Mouse (Mus musculus) heart, embryonic 13.5 days (tissue): ENCODE data around the gene Pithd1. TPM values are rescaled to one million over a fixed set of nuclear protein-coding genes. Genes with fewer than 3 reads are reported as not detected.
"Not testable (repeated sequence)": the region's sequence is repeated elsewhere in the genome, so short reads cannot be mapped to it uniquely, and the experiment has no call there.

ENCODE experiments used
- ATAC-seq: fragments of 200-750 bp; cut with Nextera tagmentation; 2 replicates; pipeline ENCODE4 v1.8.0; 2017; ENCODE audit warnings: moderate TSS enrichment; ENCODE audit not compliant: insufficient number of reproducible peaks, low FRiP score, low TSS enrichment; ENCODE audit errors: extremely low read depth
- H3K27ac ChIP-seq: fragments of 300-500 bp; sonication (generic); replicated peaks from 2 replicates; pipeline ENCODE4 v1.5.1; 2015; ENCODE audit warnings: moderate library complexity, mild to moderate bottlenecking, inconsistent platforms
- H3K27me3 ChIP-seq: fragments of 300-500 bp; sonication (generic); replicated peaks from 2 replicates; pipeline ENCODE4 v1.6.1; 2015; ENCODE audit warnings: mild to moderate bottlenecking, inconsistent platforms
- H3K36me3 ChIP-seq: fragments of 300-500 bp; sonication (generic); 2 replicates; pipeline ENCODE4 v1.6.1; 2015; ENCODE audit warnings: mild to moderate bottlenecking, inconsistent platforms
- H3K4me1 ChIP-seq: fragments of 300-500 bp; sonication (generic); 2 replicates; pipeline ENCODE4 v1.6.1; 2015; ENCODE audit warnings: inconsistent platforms
- H3K4me2 ChIP-seq: fragments of 300-500 bp; sonication (generic); 2 replicates; pipeline ENCODE4 v1.6.1; 2015; ENCODE audit warnings: inconsistent platforms, mild to moderate bottlenecking, moderate library complexity
- H3K4me3 ChIP-seq: fragments of 300-500 bp; sonication (generic); 2 replicates; pipeline ENCODE4 v1.5.1; 2015; ENCODE audit warnings: moderate library complexity, mild to moderate bottlenecking, inconsistent platforms
- H3K9ac ChIP-seq: fragments of 300-500 bp; sonication (generic); 2 replicates; pipeline ENCODE4 v1.6.1; 2015; ENCODE audit warnings: inconsistent platforms, mild to moderate bottlenecking, moderate library complexity
- H3K9me3 ChIP-seq: fragments of 300-500 bp; sonication (generic); 2 replicates; pipeline ENCODE4 v1.6.1; 2016; ENCODE audit warnings: inconsistent platforms
- WGBS: fragments of 180-500 bp; shearing (Covaris S2); methylation state at CpG from one replicate; pipeline ENCODE4 v1.1.7; 2015; ENCODE audit warnings: mixed read lengths; 5-methylcytosine and 5-hydroxymethylcytosine counted together
- polyA plus RNA-seq: library from polyadenylated mRNA; unstranded; fragments of >200 nt; fragmentation: Nextera tagmentation; extraction: Ambion mirVana; gene quantifications from 2 replicates; pipeline ENCODE4 v1.2.1, GENCODE M21; 2015

Pithd1 gene
- polyA plus RNA-seq, 1 experiment from 2014 or later = 39.2 TPM

DNA sequence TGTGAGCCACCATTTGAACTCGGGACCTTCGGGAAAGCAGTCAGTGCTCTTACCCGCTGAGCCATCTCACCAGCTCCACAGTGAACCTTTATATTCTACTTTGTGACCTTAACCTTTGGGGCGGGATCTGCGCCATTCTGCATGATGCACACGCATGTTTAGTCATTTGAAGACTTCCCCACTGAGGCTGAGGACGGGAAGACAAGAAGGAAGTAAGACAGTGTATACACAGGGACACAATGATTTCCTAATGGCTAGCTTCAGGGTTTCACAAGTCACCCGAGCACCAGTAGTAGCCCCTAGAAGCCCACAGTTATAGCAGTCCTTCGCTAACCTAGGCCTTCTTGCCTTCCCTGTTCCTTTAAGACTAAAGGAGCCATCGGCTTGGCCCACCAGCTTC, 41.4 kb downstream of the Pithd1 start:
- WGBS = 71% methylated on average over 10 of the region's 10 CpGs
- H3K27me3 ChIP-seq = no peaks in the 10 kb centered on the region
- H3K36me3 ChIP-seq = peaks cover 12% of the 10 kb centered on the region
- H3K27ac ChIP-seq = peak overlapping the region; percentile 74
- ATAC-seq = no peak
- H3K4me1 ChIP-seq = peaks cover 49% of the 10 kb centered on the region
- H3K9me3 ChIP-seq = no peaks in the 10 kb centered on the region
- peak overlapping the region; percentile 88 for H3K4me2 ChIP-seq
- H3K9ac ChIP-seq = peak overlapping the region; percentile 84
- H3K4me3 ChIP-seq = peak overlapping the region; percentile 72

DNA sequence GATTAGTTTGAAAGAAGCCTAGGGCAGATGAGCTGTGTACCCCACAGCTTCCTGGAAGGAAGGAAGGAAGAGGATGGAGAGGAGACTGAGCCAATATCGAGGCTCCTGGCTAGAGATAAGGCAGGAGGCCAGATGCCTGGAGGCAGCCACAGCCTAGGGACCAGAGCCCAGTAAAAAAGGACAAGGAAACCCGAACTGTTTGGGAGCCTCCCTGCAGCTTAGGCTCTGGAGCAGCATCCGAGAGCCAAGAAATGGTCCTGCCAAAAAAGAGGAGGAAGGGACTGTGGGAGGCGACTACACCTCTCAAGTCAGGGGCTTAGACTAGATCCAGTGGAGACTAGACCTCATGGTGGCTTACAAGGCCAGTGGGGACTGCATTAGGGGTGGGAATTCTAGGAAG, 43.7 kb downstream of the Pithd1 start:
- Histone ChIP-seq H3K4me2 (no peak overlapping the region), H3K9me3 (no peaks in the 10 kb centered on the region), H3K9ac (no peak overlapping the region), H3K4me1 (peaks cover 36% of the 10 kb centered on the region), H3K36me3 (peaks cover 31% of the 10 kb centered on the region), H3K27ac (no peak overlapping the region; the same call in 1 of the 2 replicates), H3K4me3 (no peak overlapping the region), H3K27me3 (no peaks in the 10 kb centered on the region)
- 50% methylated on average over 4 of the region's 4 CpGs for WGBS
- no peak for ATAC-seq

DNA sequence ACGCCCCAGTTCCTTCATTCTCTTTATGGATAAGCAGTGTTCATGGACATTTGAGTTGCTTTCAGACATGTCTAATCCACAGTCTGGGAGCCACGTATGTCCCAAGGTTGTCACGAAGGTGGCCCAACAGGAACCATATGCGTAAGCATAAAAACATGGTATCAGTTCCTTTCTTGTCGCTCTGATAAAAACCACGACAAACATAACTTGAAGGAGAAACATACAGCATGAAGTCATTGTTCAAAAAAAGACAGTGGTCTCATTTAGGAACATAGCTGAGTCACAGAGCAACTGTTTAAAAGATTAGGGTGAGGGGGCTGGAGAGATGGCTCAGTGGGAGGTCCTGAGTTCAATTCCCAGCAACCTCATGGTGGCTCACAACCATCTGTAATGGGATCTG, 44.9 kb downstream of the Pithd1 start:
- no peak for ATAC-seq
- H3K27me3 ChIP-seq = no peaks in the 10 kb centered on the region
- no peak overlapping the region for H3K27ac ChIP-seq
- no peak overlapping the region for H3K4me2 ChIP-seq
- H3K4me1 ChIP-seq = peaks cover 33% of the 10 kb centered on the region
- H3K4me3 ChIP-seq = no peak overlapping the region
- peaks cover 40% of the 10 kb centered on the region for H3K36me3 ChIP-seq
- H3K9ac ChIP-seq = no peak overlapping the region
- no peaks in the 10 kb centered on the region for H3K9me3 ChIP-seq
- WGBS = 47% methylated on average over 6 of the region's 6 CpGs

DNA sequence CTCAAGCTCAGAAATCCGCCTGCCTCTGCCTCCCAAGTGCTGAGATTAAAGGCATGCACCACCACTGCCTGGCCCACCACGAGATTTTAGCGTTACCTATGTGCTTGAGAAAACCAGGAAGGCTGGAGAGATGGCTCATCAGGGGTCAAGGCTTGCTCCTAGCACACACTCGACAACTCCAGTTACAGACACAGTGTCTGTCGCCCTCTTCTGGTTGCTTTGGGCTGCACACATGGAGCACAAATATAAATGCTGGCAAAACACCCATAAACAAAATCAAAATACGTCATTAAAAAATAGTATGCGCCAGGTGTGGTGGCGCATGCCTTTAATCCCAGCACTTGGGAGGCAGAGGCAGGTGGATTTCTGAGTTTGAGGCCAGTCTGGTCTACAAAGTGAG, 46.0 kb downstream of the Pithd1 start:
- Histone ChIP-seq H3K4me1 (peaks cover 35% of the 10 kb centered on the region), H3K36me3 (peaks cover 41% of the 10 kb centered on the region)
- not testable (repeated sequence) for H3K27ac ChIP-seq, H3K9ac ChIP-seq, H3K4me2 ChIP-seq, H3K9me3 ChIP-seq, H3K27me3 ChIP-seq, ATAC-seq, H3K4me3 ChIP-seq
- WGBS = 82% methylated on average over 8 of the region's 8 CpGs

DNA sequence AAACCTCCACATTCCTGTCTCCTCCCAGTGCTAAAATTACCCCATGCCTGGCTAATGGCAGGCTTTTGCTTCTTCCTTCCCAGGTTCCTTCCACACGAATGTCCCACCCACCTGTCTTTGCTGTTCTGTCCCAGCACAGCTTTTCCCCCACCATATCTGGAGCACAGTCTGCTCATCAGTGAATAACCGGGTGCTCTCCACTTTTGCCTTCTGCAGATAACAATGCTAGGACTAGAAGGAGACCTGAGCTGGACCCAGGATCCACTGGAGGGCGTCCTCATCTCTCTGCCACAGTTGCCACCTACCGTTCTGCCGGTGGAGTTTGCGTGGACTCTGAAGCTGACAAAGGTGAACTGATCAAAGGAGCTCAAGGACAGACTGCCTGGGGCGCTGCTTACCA, 48.2 kb downstream of the Pithd1 start:
- no peak overlapping the region for H3K27ac ChIP-seq
- H3K4me1 ChIP-seq = peaks cover 37% of the 10 kb centered on the region
- 70% methylated on average over 7 of the region's 7 CpGs for WGBS
- no peaks in the 10 kb centered on the region for H3K27me3 ChIP-seq
- no peak for ATAC-seq
- peaks cover 52% of the 10 kb centered on the region for H3K36me3 ChIP-seq
- H3K9me3 ChIP-seq = no peaks in the 10 kb centered on the region
- H3K9ac ChIP-seq = no peak overlapping the region
- H3K4me3 ChIP-seq = no peak overlapping the region
- no peak overlapping the region for H3K4me2 ChIP-seq

DNA sequence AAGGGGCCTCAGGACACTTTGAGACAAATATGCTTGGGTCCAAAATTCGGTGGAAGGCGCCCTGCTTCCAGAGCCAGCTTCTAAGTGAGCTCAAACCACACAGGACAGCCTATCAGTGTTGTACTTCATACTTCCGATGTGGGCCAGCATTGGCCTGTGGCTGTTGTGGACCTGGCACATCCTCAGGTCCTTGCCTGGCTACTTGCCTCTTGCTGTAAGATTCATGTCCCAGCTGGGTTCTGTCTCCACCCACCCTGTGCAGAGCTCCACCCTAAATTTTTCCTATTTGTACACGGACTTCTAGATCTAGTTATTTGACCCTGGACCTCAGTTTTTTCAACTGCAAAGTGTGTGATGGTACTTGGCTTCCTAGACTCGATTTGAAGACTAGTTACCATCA, 51.6 kb downstream of the Pithd1 start:
- 52% methylated on average over 5 of the region's 5 CpGs for whole genome bisulfite sequencing
- Histone ChIP-seq H3K27me3 (no peaks in the 10 kb centered on the region), H3K4me1 (peaks cover 26% of the 10 kb centered on the region), H3K4me2 (no peak overlapping the region), H3K4me3 (no peak overlapping the region), H3K36me3 (peaks cover 62% of the 10 kb centered on the region), H3K9ac (no peak overlapping the region), H3K9me3 (no peaks in the 10 kb centered on the region), H3K27ac (no peak overlapping the region; the same call in 1 of the 2 replicates)
- ATAC-seq = no peak

DNA sequence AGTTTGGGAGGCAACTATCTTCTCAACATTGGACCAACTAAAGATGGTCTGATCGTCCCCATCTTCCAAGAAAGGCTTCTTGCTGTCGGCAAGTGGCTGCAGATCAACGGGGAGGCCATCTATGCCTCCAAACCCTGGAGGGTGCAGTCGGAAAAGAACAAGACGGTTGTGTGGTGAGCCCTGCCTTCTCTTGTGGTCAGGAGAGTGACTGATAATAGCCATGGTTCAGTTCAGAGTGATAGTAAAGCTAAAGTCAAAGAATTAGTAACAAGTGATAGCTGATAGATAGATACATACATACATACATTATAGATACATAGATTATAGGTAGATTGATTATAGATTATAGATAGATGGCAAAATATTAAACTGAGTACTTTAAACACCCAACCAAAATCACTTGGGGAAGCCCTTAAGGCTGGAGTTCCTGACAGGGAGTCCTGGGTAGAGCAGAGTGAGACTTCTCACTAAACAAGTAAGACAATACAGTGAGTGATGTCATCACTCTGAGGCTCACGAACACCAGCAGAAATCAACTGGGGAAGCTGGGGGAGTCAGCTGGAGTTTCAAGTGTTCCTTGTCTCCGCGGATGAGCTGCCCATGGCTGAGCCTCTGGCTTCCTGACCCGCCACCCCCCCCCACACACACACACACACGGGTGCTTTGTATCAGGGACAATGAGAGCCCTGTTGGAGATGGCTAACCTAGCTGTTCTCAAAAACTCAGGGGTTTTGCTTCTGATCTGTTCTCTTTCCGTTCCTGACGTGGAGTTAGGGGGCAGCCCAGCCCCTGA, 52.2 kb downstream of the Pithd1 start:
- Histone ChIP-seq H3K9ac (no peak overlapping the region), H3K27me3 (no peaks in the 10 kb centered on the region), H3K4me1 (peaks cover 26% of the 10 kb centered on the region), H3K9me3 (no peaks in the 10 kb centered on the region), H3K36me3 (peaks cover 64% of the 10 kb centered on the region), H3K4me3 (no peak overlapping the region), H3K4me2 (no peak overlapping the region), H3K27ac (no peak overlapping the region; the same call in 1 of the 2 replicates)
- ATAC-seq = no peak
- 46% methylated on average over 12 of the region's 12 CpGs for WGBS

DNA sequence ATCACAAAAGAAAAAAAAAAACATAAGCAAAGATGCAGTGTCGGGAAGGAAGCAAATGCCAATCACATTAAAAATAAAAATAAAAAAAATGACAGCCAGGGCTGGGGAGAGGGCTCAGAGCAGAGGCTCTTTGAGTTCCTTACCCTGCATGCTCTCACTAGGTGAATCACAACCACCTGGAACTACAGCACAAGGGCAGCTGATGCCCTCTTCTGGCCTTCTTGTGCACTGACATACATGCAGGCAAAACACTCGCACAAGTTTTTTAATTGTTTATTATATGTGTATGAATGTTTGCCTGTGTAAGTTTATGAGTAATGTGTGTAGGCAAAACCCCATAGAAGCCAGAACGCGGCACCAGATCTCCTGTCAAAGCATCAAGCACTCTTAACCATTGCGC, 55.2 kb downstream of the Pithd1 start:
- peaks cover 11% of the 10 kb centered on the region for H3K4me1 ChIP-seq
- WGBS = 58% methylated on average over 5 of the region's 5 CpGs
- peaks cover 53% of the 10 kb centered on the region for H3K36me3 ChIP-seq
- H3K4me3 ChIP-seq = no peak overlapping the region
- no peak overlapping the region for H3K4me2 ChIP-seq
- no peak for ATAC-seq
- H3K9me3 ChIP-seq = no peaks in the 10 kb centered on the region
- H3K27ac ChIP-seq = no peak overlapping the region
- H3K9ac ChIP-seq = no peak overlapping the region
- no peaks in the 10 kb centered on the region for H3K27me3 ChIP-seq

DNA sequence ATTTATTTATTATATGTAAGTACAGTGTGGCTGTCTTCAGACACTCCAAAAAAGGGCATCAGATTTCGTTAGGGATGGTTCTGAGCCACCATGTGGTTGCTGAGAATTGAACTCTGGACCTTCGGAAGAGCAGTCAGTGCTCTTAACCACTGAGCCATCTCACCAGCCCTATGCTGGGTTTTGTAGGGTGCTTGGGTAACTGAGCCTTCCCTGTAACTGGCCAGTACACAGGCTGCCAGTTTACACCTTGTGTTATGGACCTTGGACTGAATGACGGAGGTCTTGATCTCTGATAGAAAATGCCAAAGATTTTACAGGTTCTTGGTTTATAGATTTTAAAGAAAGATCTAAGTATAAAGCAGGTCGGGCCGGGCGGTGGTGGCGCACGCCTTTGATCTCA, 56.8 kb downstream of the Pithd1 start:
- 94% methylated on average over 8 of the region's 8 CpGs for WGBS
- Histone ChIP-seq H3K9me3 (no peaks in the 10 kb centered on the region), H3K4me1 (peaks cover 17% of the 10 kb centered on the region), H3K9ac (no peak overlapping the region), H3K27ac (no peak overlapping the region), H3K4me2 (no peak overlapping the region), H3K36me3 (peaks cover 57% of the 10 kb centered on the region), H3K27me3 (no peaks in the 10 kb centered on the region), H3K4me3 (no peak overlapping the region)
- ATAC-seq = no peak

DNA sequence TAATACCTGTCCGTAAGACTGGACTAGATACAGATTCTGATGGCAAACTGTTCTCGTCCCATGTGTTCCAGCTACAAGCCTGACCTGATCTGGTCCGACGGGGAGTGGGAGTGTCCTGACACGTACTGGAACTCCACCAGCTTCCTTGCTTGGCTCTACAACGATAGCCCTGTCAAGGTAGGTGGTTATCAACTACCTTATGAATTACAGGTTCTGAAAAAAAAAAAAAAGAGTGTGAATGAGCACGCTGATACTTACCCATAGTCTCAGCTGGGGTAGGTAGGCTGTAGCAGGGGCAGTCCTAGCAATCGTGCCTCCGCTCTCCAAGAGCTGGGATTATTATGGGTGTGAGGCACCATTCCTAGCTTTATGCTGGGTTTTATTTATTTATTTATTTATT, 57.2 kb downstream of the Pithd1 start:
- Histone ChIP-seq H3K9me3 (no peaks in the 10 kb centered on the region), H3K27me3 (no peaks in the 10 kb centered on the region), H3K4me3 (no peak overlapping the region), H3K36me3 (peaks cover 57% of the 10 kb centered on the region), H3K27ac (no peak overlapping the region), H3K9ac (no peak overlapping the region), H3K4me2 (no peak overlapping the region), H3K4me1 (peaks cover 18% of the 10 kb centered on the region)
- WGBS = 81% methylated on average over 9 of the region's 9 CpGs
- no peak for ATAC-seq

DNA sequence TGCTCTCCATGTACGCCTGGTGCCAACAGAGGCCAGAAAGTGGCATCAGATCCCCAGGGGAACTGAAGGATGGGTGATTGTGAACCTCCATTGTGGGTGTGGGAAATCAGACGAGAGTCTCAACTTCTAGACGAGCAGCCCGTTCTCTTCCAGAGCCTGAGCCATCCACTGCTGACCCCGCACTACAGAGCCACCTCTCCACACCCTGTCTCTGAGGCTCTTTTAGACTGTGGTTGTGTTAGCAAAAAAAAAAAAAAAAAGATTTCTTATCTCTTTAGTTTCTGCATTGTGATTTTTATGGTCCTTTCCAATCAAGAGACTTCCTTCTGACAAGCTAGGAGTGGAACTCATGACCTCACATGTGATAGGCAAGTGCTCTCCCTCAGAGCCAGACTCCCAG, 57.7 kb downstream of the Pithd1 start:
- WGBS = 84% methylated on average over 5 of the region's 5 CpGs
- peaks cover 60% of the 10 kb centered on the region for H3K36me3 ChIP-seq
- no peak overlapping the region for H3K4me2 ChIP-seq
- peaks cover 15% of the 10 kb centered on the region for H3K4me1 ChIP-seq
- H3K4me3 ChIP-seq = no peak overlapping the region
- H3K9me3 ChIP-seq = no peaks in the 10 kb centered on the region
- H3K9ac ChIP-seq = no peak overlapping the region
- no peak for ATAC-seq
- H3K27ac ChIP-seq = no peak overlapping the region
- no peaks in the 10 kb centered on the region for H3K27me3 ChIP-seq

DNA sequence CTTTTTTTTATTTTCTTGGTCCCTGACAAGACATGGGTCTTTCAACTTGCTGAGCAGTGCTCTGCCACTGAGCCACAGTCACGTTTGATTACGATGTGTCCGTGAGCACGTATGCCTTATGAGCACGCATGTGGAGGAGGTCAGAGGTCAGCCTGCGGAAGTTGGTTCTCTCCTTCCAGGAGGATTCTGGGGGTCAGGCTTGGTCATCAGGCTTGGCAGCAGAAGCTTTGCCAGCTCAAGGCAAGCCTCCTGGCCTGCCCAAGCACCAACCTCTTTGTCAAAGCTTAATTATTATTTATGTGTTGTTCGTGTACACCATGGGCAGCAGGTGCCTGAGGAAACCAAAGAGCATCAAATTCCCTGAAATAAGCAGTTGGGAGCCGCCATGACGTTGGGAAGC, 58.7 kb downstream of the Pithd1 start:
- no peak overlapping the region for H3K4me3 ChIP-seq
- no peaks in the 10 kb centered on the region for H3K27me3 ChIP-seq
- H3K27ac ChIP-seq = no peak overlapping the region
- no peak overlapping the region for H3K4me2 ChIP-seq
- ATAC-seq = no peak
- peaks cover 15% of the 10 kb centered on the region for H3K4me1 ChIP-seq
- WGBS = 87% methylated on average over 9 of the region's 9 CpGs
- H3K9me3 ChIP-seq = no peaks in the 10 kb centered on the region
- peaks cover 58% of the 10 kb centered on the region for H3K36me3 ChIP-seq
- H3K9ac ChIP-seq = no peak overlapping the region
